Mouse (Mus musculus) midbrain, embryonic 13.5 days (tissue): ENCODE results near the gene Lonp1. TPM values are rescaled to one million over a fixed set of nuclear protein-coding genes. Genes with fewer than 3 reads are reported as not detected.
A peak's percentile ranks its signal among the peaks of the same experiment; 100 is the strongest.

Source experiments
- ATAC-seq: fragments of 200-750 bp; cut with Nextera tagmentation; 2 replicates; pipeline ENCODE4 v1.8.0; 2017; ENCODE audit warnings: mild to moderate bottlenecking, moderate TSS enrichment, moderate library complexity
- H3K27ac ChIP-seq: fragments of 300-500 bp; sonication (generic); 2 replicates; pipeline ENCODE4 v1.5.1; 2015; ENCODE audit warnings: inconsistent platforms, mild to moderate bottlenecking, moderate library complexity
- H3K27me3 ChIP-seq: fragments of 300-500 bp; sonication (generic); 2 replicates; pipeline ENCODE4 v1.6.1; 2015; ENCODE audit warnings: mild to moderate bottlenecking, inconsistent platforms
- H3K36me3 ChIP-seq: fragments of 300-500 bp; sonication (generic); 2 replicates; pipeline ENCODE4 v1.6.1; 2015; ENCODE audit warnings: mild to moderate bottlenecking, inconsistent platforms
- H3K4me1 ChIP-seq: fragments of 300-500 bp; sonication (generic); replicated peaks from 2 replicates; pipeline ENCODE4 v1.6.1; 2015; ENCODE audit warnings: inconsistent platforms
- H3K4me2 ChIP-seq: fragments of 300-500 bp; sonication (generic); replicated peaks from 2 replicates; pipeline ENCODE4 v1.6.1; 2015; ENCODE audit warnings: moderate library complexity, mild to moderate bottlenecking, inconsistent platforms
- H3K4me3 ChIP-seq: fragments of 300-500 bp; sonication (generic); replicated peaks from 2 replicates; pipeline ENCODE4 v1.5.1; 2015; ENCODE audit warnings: mild to moderate bottlenecking, inconsistent platforms
- H3K9ac ChIP-seq: fragments of 300-500 bp; sonication (generic); replicated peaks from 2 replicates; pipeline ENCODE4 v1.6.1; 2015; ENCODE audit warnings: mild to moderate bottlenecking, inconsistent platforms
- H3K9me3 ChIP-seq: fragments of 300-500 bp; sonication (generic); 2 replicates; pipeline ENCODE4 v1.6.1; 2016; ENCODE audit warnings: mild to moderate bottlenecking, inconsistent platforms
- WGBS: fragments of 180-500 bp; shearing (Covaris S2); methylation state at CpG from one replicate; pipeline ENCODE4 v1.1.7; 2015; 5-methylcytosine and 5-hydroxymethylcytosine counted together
- polyA plus RNA-seq: library from polyadenylated mRNA; unstranded; fragments of >200 nt; fragmentation: Nextera tagmentation; extraction: Ambion mirVana; gene quantifications from 2 replicates; pipeline ENCODE4 v1.2.1, GENCODE M21; 2015

The Lonp1 gene
- polyA plus RNA-seq, 1 experiment from 2014 or later = 43.4 TPM

GRCm38 (mm10) chr17:56605431-56605830 lies 21.3 kb downstream of the Lonp1 start:
- H3K4me2 ChIP-seq = no peak overlapping the region

GRCm38 (mm10) chr17:56604422-56604821 lies 22.3 kb downstream of the Lonp1 start:
- Histone ChIP-seq H3K36me3 (peaks cover 84% of the 10 kb centered on the region), H3K4me1 (peaks cover 16% of the 10 kb centered on the region), H3K4me3 (no peak overlapping the region), H3K27ac (no peak overlapping the region), H3K4me2 (no peak overlapping the region), H3K27me3 (no peaks in the 10 kb centered on the region), H3K9me3 (no peaks in the 10 kb centered on the region), H3K9ac (no peak overlapping the region)
- ATAC-seq = no peak
- WGBS = 93% methylated on average over 3 of the region's 3 CpGs

More at GRCm38 (mm10) chr17:56605431-56605830, 21.3 kb downstream of the Lonp1 start:
- H3K27ac ChIP-seq = no peak overlapping the region
- no peak for ATAC-seq
- no peak overlapping the region for H3K9ac ChIP-seq
- H3K36me3 ChIP-seq = peaks cover 74% of the 10 kb centered on the region
- H3K4me1 ChIP-seq = peaks cover 20% of the 10 kb centered on the region
- no peak overlapping the region for H3K4me3 ChIP-seq
- no peaks in the 10 kb centered on the region for H3K27me3 ChIP-seq
- H3K9me3 ChIP-seq = no peaks in the 10 kb centered on the region
- WGBS = 91% methylated on average over 9 of the region's 9 CpGs

- 92% methylated on average over 9 of the region's 9 CpGs for WGBS
- Histone ChIP-seq H3K36me3 (peaks cover 87% of the 10 kb centered on the region), H3K9me3 (no peaks in the 10 kb centered on the region)
Measured at GRCm38 (mm10) chr17:56604070-56604380, 22.7 kb downstream of the Lonp1 start.

GRCm38 (mm10) chr17:56603186-56604069 lies 23.3 kb downstream of the Lonp1 start:
- peaks cover 8% of the 10 kb centered on the region for H3K4me1 ChIP-seq
- 94% methylated on average over 28 of the region's 28 CpGs for WGBS
- H3K36me3 ChIP-seq = peaks cover 87% of the 10 kb centered on the region
- no peaks in the 10 kb centered on the region for H3K9me3 ChIP-seq
- no peaks in the 10 kb centered on the region for H3K27me3 ChIP-seq
- no peak for ATAC-seq
- no peak overlapping the region for H3K27ac ChIP-seq
- no peak overlapping the region for H3K4me2 ChIP-seq
- H3K9ac ChIP-seq = no peak overlapping the region
- no peak overlapping the region for H3K4me3 ChIP-seq

More at GRCm38 (mm10) chr17:56604070-56604380, 22.7 kb downstream of the Lonp1 start:
- H3K4me3 ChIP-seq = no peak overlapping the region
- ATAC-seq = no peak
- H3K4me1 ChIP-seq = peaks cover 14% of the 10 kb centered on the region
- no peaks in the 10 kb centered on the region for H3K27me3 ChIP-seq
- H3K27ac ChIP-seq = no peak overlapping the region
- H3K9ac ChIP-seq = no peak overlapping the region
- H3K4me2 ChIP-seq = no peak overlapping the region

GRCm38 (mm10) chr17:56593527-56594271 lies 33.0 kb downstream of the Lonp1 start:
- ATAC-seq = no peak
- H3K27me3 ChIP-seq = no peaks in the 10 kb centered on the region
- 94% methylated on average over 8 of the region's 8 CpGs for WGBS
- no peak overlapping the region for H3K9ac ChIP-seq
- peaks cover 24% of the 10 kb centered on the region for H3K4me1 ChIP-seq
- no peak overlapping the region for H3K4me3 ChIP-seq
- H3K9me3 ChIP-seq = no peaks in the 10 kb centered on the region
- peaks cover 94% of the 10 kb centered on the region for H3K36me3 ChIP-seq
- H3K4me2 ChIP-seq = no peak overlapping the region
- H3K27ac ChIP-seq = no peak overlapping the region

GRCm38 (mm10) chr17:56592553-56592952 lies 34.1 kb downstream of the Lonp1 start:
- Histone ChIP-seq H3K4me3 (no peak overlapping the region), H3K36me3 (peaks cover 97% of the 10 kb centered on the region), H3K9me3 (no peaks in the 10 kb centered on the region), H3K27me3 (no peaks in the 10 kb centered on the region), H3K9ac (no peak overlapping the region), H3K4me2 (no peak overlapping the region), H3K27ac (no peak overlapping the region), H3K4me1 (peaks cover 35% of the 10 kb centered on the region)
- ATAC-seq = no peak

GRCm38 (mm10) chr17:56588921-56589320 lies 37.8 kb downstream of the Lonp1 start:
- no peak overlapping the region for H3K4me2 ChIP-seq
- H3K9me3 ChIP-seq = no peaks in the 10 kb centered on the region
- peaks cover 55% of the 10 kb centered on the region for H3K4me1 ChIP-seq
- 88% methylated on average over 4 of the region's 4 CpGs for WGBS
- no peak overlapping the region for H3K4me3 ChIP-seq
- no peak for ATAC-seq
- no peak overlapping the region for H3K9ac ChIP-seq
- H3K27ac ChIP-seq = no peak overlapping the region
- H3K27me3 ChIP-seq = no peaks in the 10 kb centered on the region
- H3K36me3 ChIP-seq = peaks cover 75% of the 10 kb centered on the region

- Histone ChIP-seq H3K9ac (0 out of 2 replicates have a peak overlapping the region, but pooled peaks have one; percentile 95), H3K27me3 (no peaks in the 10 kb centered on the region), H3K4me1 (peaks cover 65% of the 10 kb centered on the region), H3K4me3 (peak overlapping the region; percentile 93; the same call in 1 of the 2 replicates), H3K4me2 (peak overlapping the region; percentile 82), H3K27ac (no peak overlapping the region), H3K36me3 (peaks cover 66% of the 10 kb centered on the region), H3K9me3 (no peaks in the 10 kb centered on the region)
- WGBS = 75% methylated on average over 1 of the region's 1 CpGs
- no peak for ATAC-seq
Measured at GRCm38 (mm10) chr17:56587773-56588172, 38.9 kb downstream of the Lonp1 start.

- under 1% methylated on average over 61 of the region's 61 CpGs for WGBS
- H3K4me1 ChIP-seq = peaks cover 74% of the 10 kb centered on the region
- peaks cover 68% of the 10 kb centered on the region for H3K36me3 ChIP-seq
- H3K9me3 ChIP-seq = no peaks in the 10 kb centered on the region
- ATAC-seq = peak; percentile 31
- peak overlapping the region; percentile 93 for H3K4me3 ChIP-seq
- H3K4me2 ChIP-seq = peak overlapping the region; percentile 82
- peak overlapping the region; percentile 95 for H3K9ac ChIP-seq
- no peaks in the 10 kb centered on the region for H3K27me3 ChIP-seq
- peak overlapping the region; percentile 89 for H3K27ac ChIP-seq
Measured at GRCm38 (mm10) chr17:56585171-56585821, 41.4 kb downstream of the Lonp1 start.

- under 1% methylated on average over 81 of the region's 101 CpGs for WGBS
- Histone ChIP-seq H3K36me3 (peaks cover 66% of the 10 kb centered on the region), H3K9me3 (no peaks in the 10 kb centered on the region), H3K27ac (peak within 1 kb of the TSS; percentile 95), H3K4me1 (peaks cover 69% of the 10 kb centered on the region), H3K4me3 (peak within 1 kb of the TSS; percentile 93), H3K4me2 (peak within 1 kb of the TSS; percentile 97), H3K9ac (peak within 1 kb of the TSS; percentile 95), H3K27me3 (no peaks in the 10 kb centered on the region)
- peak; percentile 97 for ATAC-seq
Measured at GRCm38 (mm10) chr17:56584257-56585130, 42.2 kb downstream of the Lonp1 start, which contains the start of the genes Safb2 and Safb. Safb2 (minus strand) TSS chr17:56584585. Safb (plus strand) TSS chr17:56584825.

- Histone ChIP-seq H3K4me2 (peak overlapping the region; percentile 97), H3K27me3 (no peaks in the 10 kb centered on the region), H3K4me1 (peaks cover 62% of the 10 kb centered on the region), H3K9me3 (no peaks in the 10 kb centered on the region), H3K27ac (peak overlapping the region; percentile 95), H3K4me3 (peak overlapping the region; percentile 93), H3K9ac (peak overlapping the region; percentile 89), H3K36me3 (peaks cover 66% of the 10 kb centered on the region)
- WGBS = 4% methylated on average over 33 of the region's 33 CpGs
- no peak for ATAC-seq
Measured at GRCm38 (mm10) chr17:56583611-56584256, 43.0 kb downstream of the Lonp1 start.
